Mouse (Mus musculus) cerebellum, adult 11-12 months (tissue): ENCODE data around the gene Rnf144a.

Experiments used
- DNase-seq: peaks from one replicate; pipeline ENCODE4 v3.0.0; 2022

Gene Rnf144a

DNA sequence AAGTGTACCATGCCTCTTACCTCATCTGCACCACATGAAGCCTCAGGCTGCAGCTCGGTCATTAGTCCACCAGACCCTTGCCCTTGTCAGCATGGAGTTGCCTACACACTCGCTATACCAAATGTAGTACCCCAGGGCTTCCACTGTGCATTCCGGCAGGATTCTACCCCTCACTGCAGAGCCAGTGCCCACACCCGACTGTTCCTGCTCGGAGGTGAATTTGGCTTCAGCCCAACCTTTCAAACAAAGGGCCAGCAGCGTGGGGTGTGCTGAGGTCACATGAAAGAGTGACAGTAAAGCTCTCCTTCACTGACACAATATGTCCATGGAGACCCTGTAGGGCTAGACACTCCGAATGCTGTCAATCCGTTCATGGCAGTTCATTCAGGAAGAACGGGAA, 6.3 kb downstream of the Rnf144a start:
- DNase-seq: no peak

DNA sequence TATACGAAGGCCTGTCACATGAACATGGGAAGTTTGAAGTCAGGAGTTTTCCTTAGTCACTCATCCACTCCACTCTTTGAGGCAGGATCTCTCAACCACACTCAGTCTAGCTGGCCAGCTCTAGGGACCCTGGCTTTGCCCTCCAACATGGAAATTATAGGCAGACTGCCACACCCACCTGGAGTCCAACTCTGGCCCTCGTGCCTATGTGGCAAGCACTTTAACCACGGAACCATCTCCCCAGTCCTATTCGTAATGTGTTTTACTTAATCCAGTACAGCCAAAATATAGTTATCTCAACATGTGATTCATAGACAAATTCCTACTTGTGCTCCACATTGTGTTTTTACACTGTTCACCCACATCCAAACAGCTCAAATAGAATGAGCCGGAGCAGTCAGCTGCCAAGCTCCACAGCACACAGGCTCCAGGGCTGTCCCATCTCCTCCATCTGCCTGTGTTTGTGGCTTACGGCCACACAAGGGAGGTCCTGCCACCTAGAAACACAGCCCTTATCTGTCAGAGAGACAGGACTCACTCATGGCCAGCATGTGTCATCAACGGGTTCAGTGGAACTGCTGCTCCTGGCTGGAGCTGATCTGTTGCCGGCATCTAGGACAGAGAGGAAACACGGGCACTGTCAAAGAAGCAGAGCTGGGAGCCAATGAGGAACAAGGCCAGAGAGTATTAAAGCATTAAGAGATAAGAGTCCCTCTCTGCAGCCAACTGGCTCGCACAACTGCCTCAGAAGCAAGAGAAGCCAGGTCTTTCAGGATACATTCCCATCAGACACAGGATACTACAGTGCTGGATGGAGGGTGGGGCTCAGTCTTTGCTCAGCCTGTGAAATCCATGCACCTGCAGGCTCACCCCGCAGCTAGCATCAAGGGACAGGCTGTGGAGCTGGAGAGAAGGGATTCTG, 10.0 kb downstream of the Rnf144a start:
- peak; percentile 69 for DNase-seq

DNA sequence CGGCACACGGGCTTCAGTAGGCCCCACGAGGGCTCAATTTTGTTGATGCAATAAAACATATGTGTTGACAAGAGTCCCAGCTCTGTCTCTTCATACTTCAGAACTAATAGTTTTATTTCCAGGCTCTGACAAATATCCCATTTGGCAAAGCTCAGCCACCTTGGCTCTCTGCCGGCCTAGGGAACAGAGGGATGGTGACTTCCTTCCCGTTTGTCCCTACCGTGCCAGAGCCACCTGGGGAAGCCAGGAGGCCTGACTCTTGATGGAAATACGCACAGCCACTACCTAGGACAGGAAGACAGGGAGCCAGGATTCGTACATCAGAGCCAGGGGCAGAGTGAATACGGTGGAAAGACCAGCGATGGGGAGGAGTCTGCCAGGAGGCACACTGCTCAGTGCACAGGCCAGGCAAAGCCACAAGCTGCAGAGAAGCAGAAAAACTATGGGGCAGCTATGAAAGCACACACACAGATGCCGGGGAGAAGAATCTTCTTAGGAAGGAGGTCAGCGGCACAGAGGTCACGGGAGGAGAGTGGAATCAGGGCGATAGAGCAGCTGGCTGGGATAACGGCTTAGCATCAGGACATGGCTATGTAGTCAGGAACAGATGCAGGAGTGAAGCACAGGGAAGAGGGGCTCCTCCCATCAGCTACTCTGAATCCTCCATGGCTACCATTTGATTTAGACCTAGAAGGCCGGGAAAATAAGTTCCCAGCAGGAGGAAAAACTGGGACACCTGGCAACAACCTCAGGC, 11.5 kb downstream of the Rnf144a start:
- DNase-seq: peak; percentile 93

DNA sequence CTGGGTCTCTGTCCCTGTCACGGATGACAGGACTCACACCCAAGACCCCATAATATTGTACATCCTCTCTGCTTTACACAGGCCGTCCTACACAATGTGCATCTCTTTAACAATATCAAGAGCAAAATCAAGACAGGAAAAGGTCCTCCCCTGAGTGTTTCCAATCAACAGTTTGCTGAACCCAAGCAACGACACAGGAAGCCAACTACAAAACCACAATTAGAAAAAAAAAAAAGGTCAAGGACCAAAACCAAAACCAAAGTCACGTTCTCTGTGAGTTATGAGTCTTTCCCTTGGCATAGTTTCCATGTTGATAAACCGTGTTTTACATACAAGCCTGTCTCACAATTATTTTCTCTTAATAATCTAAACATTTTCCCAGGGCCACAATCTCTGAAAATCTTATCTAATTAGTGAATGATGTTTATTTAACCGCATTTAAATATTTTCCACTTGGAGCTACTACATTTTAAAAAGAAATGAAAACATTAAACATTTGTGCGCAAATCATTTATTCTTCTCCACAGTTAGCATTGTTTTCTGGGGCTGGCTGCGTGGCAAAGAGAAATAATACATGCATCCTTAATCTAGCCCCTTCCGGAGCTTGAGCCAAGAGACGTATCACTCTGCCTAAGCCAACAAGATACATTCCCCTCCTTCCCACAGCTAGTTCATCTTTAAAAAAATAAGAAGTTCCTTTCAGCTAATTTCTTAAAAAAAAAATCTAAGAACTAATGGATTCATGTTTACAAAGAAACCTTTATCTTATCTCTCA, 13.2 kb downstream of the Rnf144a start:
- DNase-seq: no peak

DNA sequence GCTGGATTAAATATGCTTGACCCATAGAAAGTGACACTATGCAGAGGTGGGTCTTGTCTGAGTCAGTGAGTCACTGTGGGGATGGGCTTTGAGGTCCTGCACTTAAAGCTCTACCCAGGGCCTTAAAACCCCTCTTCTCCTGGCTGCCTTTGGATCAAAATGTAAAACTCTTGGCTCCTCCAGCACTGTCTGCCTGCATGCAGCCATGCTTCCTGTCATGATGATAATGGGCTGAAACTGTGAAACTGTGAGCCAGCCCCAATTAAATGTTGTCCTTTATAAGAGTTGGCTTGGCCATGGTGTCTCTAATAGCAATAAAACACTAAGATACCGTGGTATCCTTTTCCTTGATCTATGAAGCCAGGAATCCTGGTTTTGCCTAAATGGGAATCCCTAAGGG, 13.8 kb downstream of the Rnf144a start:
- no peak for DNase-seq

DNA sequence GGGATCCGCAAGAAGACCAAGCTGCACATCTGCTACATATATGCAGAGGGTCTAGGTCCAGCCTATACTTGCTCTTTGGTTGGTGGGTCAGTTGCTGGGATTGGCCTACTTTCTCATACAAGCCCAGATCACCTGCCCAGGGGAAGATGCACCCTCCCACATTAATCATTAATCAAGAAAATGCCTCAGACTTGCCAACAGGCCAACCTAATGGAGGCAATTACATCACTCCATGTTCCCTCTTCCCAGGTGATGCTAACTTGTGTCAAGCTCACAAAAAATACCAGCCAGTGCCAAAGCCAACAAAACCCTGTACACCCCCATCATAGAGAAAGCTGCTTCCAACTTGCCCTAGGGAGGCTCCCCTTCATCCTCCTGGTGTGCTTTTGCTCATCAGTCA, 14.3 kb downstream of the Rnf144a start:
- no peak for DNase-seq

DNA sequence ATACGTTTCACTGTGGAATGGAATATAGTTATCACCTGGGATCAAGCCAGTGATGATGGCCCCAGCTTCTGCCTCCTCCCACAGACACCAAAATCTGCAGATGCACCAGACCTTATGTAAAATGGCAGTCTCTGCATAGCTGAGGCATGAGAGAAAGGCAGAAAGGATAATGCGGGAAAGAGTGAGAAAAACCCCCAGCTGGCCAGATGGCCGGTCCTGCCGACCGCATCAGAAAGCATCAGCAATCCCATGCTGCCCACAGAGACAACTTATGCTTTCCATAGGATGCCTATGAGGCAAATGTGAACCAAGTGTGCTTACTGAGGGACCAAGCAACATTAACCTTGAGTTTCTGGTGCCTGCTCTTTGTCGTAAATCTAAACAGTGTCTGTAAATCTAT, 15.7 kb downstream of the Rnf144a start:
- DNase-seq: no peak

DNA sequence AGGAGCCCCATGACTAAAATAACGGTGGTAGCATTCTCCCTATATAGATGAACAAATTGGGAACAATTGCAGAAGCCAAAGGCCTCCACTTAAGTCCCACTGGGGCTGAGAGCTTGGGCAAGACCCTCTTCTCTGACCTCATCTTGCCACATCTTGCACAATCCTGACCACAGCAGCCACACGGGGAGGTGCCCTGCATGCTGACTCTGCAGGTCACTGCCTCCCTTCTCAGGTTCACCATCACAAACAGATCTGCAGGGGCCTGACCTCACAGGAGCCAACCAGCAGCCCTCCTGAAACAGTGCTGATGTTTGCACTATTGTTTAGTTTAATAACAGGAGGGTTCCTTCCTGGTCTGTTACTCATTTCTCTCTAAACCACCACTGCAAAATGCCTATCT, 16.5 kb downstream of the Rnf144a start:
- DNase-seq: no peak

DNA sequence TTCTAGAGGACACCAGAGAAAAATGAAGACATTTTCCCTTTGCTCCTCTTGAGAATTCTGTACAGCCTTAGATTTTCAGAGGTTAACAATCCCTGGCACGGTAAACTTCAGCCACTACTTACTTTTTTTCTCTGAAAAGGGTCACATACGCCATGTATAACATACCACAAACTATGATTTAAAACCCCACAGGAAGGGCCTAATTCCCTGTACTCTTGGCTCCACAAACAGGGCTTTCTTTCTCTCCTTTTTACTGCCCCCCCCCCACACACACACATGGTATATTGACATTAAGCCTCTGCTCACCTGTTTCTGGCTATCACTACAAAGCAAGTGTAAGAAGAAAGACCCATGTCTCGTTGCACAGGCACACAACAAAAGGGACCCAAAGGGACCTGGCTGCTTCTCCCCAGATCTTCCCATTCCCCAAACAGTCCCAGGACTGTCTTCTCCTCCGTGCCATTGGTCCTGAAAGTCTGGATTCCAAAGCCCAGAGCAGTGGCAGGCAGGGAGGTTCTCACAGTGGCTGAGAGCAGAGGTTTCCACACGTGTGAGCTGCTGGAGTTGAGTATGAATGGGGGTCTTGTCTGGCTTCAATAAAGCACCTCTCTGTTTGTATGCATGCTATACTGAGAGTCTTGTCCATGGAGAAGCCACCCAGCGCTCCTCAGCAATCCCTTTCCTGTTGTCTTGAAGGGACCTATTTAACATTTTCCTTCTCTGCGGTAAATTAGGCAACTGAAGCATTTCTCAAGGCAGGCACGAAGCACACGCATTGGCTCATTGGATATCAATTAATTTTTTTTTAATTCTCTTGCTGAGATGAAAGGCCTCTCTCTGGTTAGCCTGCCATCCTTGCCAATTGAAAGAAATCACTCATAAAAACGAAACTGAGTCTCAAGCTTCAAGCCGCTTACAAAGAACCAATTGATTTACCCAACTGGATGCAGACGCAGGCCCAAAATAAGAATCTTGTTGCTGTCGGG, 20.3 kb downstream of the Rnf144a start:
- DNase-seq: no peak

DNA sequence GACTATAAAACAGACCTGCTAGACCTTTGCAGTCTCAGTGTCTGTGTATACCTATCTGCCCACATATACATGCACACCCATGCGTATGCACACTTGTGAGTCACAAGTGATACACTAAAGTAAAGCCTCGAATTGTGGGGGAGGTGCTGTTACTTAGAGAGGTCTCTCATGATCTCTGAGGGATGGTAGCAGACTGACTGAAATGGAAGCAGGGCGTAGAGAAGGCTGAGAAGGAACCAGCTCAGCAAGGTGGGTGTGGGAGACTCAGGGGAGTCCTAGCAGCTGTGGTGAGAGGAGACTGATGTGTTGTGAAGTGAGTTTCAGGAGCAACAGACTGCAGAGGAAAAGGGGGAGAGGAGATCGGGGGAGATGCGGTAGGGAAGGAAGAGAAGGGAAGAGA, 21.8 kb downstream of the Rnf144a start:
- no peak for DNase-seq

DNA sequence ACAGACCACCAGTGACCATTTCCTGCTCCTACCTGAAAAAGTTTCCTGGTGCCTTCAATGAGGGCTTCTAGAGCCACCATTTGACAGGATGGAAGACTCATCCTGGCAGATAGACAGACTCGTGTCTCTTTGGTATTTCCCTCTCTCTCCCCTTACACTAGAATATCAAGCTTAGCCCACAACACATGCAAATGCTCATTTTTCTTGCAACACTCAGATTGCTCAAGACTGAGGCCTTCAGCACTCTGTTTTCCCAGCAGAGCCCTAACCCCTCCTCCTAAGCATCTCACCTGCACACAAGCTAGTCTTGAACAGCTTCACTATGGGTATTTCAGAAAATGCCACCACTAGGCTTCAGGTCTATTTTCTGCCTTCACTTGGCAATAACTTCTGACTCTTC, 23.9 kb downstream of the Rnf144a start:
- DNase-seq: no peak

DNA sequence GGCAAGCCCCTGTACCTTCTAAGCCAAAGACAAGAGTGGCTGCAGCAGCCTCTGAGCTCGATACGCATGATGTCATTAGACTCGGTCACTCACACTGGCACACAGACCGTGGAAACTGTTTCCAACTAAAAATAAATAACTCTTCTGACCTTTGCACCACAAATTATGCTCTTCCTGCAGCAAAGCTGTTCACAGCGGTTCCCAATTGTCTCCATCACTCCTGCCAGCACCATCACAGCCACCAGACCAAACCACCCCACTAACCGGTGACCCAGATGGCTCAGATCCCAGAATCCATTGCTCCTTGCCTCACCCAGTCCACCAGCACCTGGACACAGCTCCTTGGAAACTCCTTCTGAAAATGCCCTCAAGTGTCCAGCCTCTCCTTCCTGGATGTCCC, 27.5 kb downstream of the Rnf144a start:
- DNase-seq: peak; percentile 48

DNA sequence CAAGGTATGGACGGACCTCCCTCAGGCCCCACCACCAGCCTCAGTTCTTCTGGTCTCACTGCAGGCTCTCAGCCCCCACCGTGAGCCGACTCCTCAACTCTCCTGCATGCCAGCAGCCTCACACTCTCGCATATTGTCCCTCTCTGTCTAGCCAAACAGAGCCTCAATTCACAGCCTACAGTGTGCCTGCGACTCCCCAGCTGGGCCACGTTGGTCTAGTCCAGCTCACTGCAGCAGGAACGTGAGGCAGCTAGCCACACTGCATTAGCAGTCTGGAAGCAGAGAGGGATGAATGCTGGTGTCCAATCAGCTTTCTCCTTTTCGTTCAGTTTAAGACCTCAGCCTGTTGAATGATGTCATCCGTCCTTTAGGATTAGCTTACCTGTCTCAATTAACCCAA, 28.1 kb downstream of the Rnf144a start:
- no peak for DNase-seq

DNA sequence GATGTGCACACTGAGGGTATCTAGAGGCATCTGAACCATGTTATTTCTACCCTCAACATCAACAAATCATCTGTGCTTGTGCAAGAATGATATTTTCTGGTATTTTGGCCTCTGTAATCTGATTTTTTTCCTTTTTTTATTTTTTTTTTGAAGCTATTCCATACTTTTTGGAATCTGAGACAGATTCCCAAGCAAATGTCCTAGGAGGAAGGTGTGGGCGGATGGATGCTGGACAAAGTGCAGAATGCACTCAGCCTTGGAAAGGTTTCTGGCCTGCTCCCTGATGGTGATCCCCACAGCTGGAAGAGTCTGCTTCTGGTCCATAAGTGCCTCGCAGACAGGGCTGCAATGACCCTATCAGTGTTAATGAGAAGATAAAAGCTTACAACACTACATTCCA, 28.9 kb downstream of the Rnf144a start:
- no peak for DNase-seq

DNA sequence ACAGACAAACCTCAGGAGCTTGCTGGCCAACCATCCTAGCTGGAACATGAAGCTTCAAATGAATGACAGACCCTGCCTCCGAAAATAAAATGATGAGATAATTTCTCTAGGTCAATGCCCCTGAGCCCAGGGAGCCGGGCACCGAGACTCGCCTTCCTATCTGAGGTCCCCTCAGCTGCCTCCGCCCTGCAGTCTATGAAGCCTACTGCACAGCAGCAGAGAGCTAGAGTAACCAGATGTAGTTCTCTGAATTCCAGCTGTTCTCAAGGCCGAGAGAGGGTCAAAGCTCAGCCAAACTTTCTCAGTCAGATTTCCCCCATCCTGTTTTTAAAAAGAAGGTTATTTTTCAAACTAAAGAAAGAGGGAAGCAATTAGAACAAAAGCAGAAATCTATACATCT, 29.3 kb downstream of the Rnf144a start:
- DNase-seq: no peak

DNA sequence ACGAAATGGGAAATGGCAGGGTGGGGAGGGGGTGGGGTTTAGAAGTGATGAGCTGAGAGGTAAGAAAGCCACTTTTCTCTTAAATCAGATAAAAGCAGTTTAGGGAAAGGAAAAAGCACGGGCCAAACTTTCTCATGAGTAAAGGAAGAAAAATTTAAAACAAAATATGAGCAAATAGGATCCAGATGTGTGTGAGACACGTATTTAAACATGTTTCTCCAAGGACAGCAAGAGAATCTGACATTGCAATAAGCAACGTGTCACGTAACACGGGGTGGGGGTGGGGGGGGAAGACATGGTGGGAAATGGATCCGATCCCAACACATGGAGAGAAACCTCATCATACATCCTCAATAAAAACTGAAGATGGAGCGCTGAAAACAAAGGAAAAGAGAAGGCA, 33.3 kb downstream of the Rnf144a start:
- no peak for DNase-seq

DNA sequence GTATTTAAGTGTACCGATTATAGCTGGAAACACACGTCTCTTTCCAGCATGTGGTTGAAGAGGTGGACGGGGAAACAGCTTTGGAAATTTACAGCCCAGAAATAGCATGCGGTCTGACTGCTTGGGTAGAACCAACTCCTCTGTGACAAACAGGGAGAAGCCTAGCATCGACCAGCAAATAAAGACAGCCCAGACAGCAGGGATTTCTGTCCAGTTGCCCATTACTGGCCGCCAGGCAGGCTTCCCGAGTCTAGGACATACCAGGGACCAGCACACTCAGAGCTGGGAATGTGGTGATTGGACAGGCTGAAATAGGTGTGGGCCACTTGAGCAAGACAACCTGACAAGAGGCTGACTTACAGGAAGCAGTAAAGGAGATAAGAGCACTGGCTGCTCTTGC, 35.3 kb downstream of the Rnf144a start:
- DNase-seq: no peak

DNA sequence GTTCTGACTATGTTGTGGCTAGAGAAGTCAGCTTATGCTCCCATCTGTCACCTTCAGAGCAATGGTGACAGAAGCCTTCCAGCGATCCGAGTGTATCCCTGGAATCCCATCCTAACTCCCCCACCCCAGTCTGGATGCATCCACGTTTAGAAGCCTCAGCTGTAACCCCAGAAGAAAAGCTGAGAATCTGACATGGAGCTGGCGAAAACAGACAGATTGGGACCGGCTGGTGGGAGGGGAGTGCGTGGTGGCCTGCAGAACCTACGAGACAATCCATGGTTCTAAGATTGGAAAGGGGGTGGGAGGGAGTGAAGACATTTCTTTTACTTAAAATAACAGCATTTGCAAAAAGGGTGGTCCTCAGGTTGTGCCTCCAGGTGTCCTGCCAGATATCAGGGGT, 37.4 kb downstream of the Rnf144a start:
- DNase-seq: no peak

DNA sequence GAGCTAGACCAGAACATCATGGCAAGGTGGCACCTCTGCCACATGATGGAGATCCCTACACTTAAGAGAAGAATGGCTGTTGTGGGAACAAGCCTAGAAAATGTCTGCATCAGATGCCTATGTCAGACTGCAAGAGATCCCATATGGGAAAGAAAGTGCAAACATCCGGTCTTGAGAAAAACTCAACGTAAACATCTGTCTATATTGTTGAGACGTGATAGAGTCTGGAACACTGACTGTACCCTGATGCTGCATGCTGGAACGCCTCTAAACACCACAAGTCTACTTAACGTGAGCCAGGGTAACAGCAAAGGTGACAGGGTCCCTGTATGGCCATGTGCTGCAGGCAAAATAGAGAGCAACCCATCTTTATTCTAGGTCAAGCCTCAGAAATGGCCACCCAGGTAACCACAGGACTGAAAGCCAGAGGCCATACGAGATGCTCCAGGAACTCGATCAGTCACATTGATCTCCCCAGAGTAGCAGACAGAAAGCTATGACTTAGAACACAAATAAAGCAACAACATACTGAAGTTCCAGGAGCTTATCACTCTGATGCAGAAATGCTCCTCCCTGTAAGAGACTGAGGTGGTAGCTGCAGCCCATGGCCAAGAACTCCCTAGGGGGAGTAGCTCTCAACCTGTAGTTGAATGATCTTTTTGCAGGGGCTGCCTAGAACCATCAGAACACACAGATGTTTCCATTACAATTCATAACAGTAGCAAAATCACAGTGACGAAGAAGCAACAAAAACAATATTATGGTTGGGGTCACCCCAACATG, 38.3 kb downstream of the Rnf144a start:
- no peak for DNase-seq

DNA sequence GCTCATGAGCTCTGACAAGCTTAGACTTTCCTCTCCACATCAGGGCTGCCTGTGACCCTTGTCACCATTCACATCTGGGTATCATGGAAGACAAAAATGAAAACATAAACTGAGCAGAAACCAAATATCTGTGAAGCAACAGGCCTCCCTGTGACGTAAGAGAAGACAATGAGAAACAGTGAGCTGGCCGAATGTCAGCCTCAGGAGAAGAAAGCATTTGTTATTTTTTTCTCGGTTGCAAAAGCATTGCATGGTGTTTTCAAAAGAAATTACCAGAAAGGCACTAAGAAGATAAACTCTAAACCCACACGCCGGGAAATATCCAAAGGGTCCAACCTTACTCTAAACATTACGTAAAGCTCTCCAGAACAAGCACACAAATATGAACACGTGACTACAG, 41.3 kb downstream of the Rnf144a start:
- no peak for DNase-seq

DNA sequence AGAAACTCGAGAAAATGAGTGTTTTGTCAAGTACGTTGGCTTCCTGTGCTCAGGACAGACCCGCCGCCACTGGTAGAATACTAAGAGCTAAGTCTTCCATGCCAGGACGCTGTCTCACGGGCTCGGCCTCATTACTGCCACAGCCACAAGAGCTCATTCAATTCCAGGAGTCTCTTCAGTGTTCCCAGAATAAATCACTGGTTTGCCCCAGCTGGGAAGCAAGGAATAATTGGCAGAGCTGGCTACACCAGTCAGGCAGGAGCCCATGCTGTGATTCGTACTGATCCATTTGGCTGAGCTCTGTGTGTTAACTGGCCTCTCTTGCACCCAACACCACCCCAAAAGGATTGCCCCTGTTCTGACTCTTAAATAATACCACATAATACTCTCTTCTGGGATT, 45.0 kb downstream of the Rnf144a start:
- DNase-seq: peak; percentile 56
